Mouse (Mus musculus) heart, embryonic 14.5 days (tissue): Measurements from ENCODE around the gene Zfp787. TPM values are rescaled to one million over a fixed set of nuclear protein-coding genes. Genes with fewer than 3 reads are reported as not detected.
"Not testable (repeated sequence)": the region's sequence is repeated elsewhere in the genome, so short reads cannot be mapped to it uniquely, and the experiment has no call there.

Experiments used
- ATAC-seq: fragments of 200-750 bp; cut with Nextera tagmentation; 2 replicates; pipeline ENCODE4 v1.8.0; 2017; ENCODE audit warnings: low read depth, moderate TSS enrichment; ENCODE audit not compliant: insufficient number of reproducible peaks, insufficient read depth, low FRiP score
- H3K27ac ChIP-seq, 2 experiments: fragments of 200-500 bp in 1 of 2; fragments of 300-500 bp in 1 of 2; sonication (generic) in 1 of 2; replicated peaks in 1 of 2; 2 replicates each; pipeline ENCODE4 v1.5.1; 2012 to 2014; ENCODE audit warnings: low read depth in 2 of 2, low read length in 2 of 2, control low read depth in 1 of 2, mild to moderate bottlenecking in 1 of 2, mixed read lengths in 1 of 2; ENCODE audit not compliant: control insufficient read depth in 1 of 2, insufficient read depth in 1 of 2
- H3K27me3 ChIP-seq: fragments of 300-500 bp; sonication (generic); 2 replicates; pipeline ENCODE4 v1.6.1; 2014; ENCODE audit warnings: mild to moderate bottlenecking, low read length, control low read depth; ENCODE audit not compliant: control insufficient read depth, insufficient read depth
- H3K36me3 ChIP-seq: fragments of 300-500 bp; sonication (generic); 2 replicates; pipeline ENCODE4 v1.6.1; 2014; ENCODE audit warnings: mild to moderate bottlenecking, control low read depth, low read length, mixed read lengths; ENCODE audit not compliant: control insufficient read depth, insufficient read depth
- H3K4me1 ChIP-seq, 2 experiments: fragments of 200-500 bp in 1 of 2; fragments of 300-500 bp in 1 of 2; sonication (generic) in 1 of 2; 2 replicates each; pipeline ENCODE4 v1.6.1; 2012 to 2014; ENCODE audit warnings: low read length in 2 of 2, control low read depth in 1 of 2, mixed read lengths in 1 of 2; ENCODE audit not compliant: control insufficient read depth in 2 of 2, insufficient read depth in 2 of 2
- H3K4me2 ChIP-seq: fragments of 300-500 bp; sonication (generic); 2 replicates; pipeline ENCODE4 v1.6.1; 2014; ENCODE audit warnings: mild to moderate bottlenecking, low read length
- H3K4me3 ChIP-seq, 2 experiments: fragments of 200-500 bp in 1 of 2; fragments of 300-500 bp in 1 of 2; sonication (generic) in 1 of 2; 2 replicates each; pipeline ENCODE4 v1.5.1; 2012 to 2014; ENCODE audit warnings: low read length in 2 of 2, mild to moderate bottlenecking in 2 of 2, control low read depth in 1 of 2, low read depth in 1 of 2, moderate library complexity in 1 of 2; ENCODE audit not compliant: control insufficient read depth in 1 of 2, insufficient read depth in 1 of 2
- H3K9ac ChIP-seq: fragments of 300-500 bp; sonication (generic); 2 replicates; pipeline ENCODE4 v1.6.1; 2014; ENCODE audit warnings: mild to moderate bottlenecking, low read length
- H3K9me3 ChIP-seq: fragments of 300-500 bp; sonication (generic); 2 replicates; pipeline ENCODE4 v1.6.1; 2016; ENCODE audit warnings: low read length, control low read depth; ENCODE audit not compliant: control insufficient read depth
- WGBS: fragments of 180-500 bp; shearing (Covaris S2); extraction: QIAGEN DNeasy Blood & Tissue Kit; methylation state at CpG from one replicate; pipeline ENCODE4 v1.1.7; 2014; 5-methylcytosine and 5-hydroxymethylcytosine counted together
- polyA plus RNA-seq: library from polyadenylated mRNA; unstranded; fragments of >200 nt; fragmentation: Nextera tagmentation; extraction: Ambion mirVana; gene quantifications from 2 replicates; pipeline ENCODE4 v1.2.1, GENCODE M21; 2014

Gene Zfp787
- polyA plus RNA-seq, 1 experiment from 2014 or later = 11.8 TPM

- peaks cover 46% of the 10 kb centered on the region for H3K36me3 ChIP-seq
- peaks cover 10 to 17% of the 10 kb centered on the region in 2 experiments for H3K4me1 ChIP-seq
- no peaks in the 10 kb centered on the region for H3K27me3 ChIP-seq
- H3K27ac ChIP-seq = no peak overlapping the region
- no peak overlapping the region for H3K4me3 ChIP-seq
- 93% methylated on average over 2 of the region's 2 CpGs for WGBS
- no peak for ATAC-seq
- H3K9me3 ChIP-seq = no peaks in the 10 kb centered on the region
- H3K9ac ChIP-seq = no peak overlapping the region
- no peak overlapping the region for H3K4me2 ChIP-seq
Observed at GRCm38 (mm10) chr7:6186176-6186575, 30.4 kb upstream of the Zfp787 start.

GRCm38 (mm10) chr7:6185391-6185790 lies 29.6 kb upstream of the Zfp787 start:
- Histone ChIP-seq H3K27me3 (no peaks in the 10 kb centered on the region), H3K4me3 (no peak overlapping the region), H3K4me2 (no peak overlapping the region), H3K27ac (peak overlapping the region in 1 of 2 experiments; percentile 78; a peak in 2 of 4 replicates), H3K9ac (no peak overlapping the region), H3K4me1 (peaks cover 10 to 17% of the 10 kb centered on the region in 2 experiments), H3K9me3 (no peaks in the 10 kb centered on the region), H3K36me3 (peaks cover 46% of the 10 kb centered on the region)
- ATAC-seq = no peak
- 53% methylated on average over 1 of the region's 1 CpGs for WGBS

- peaks cover 41% of the 10 kb centered on the region for H3K36me3 ChIP-seq
Observed at GRCm38 (mm10) chr7:6184521-6184920, 28.7 kb upstream of the Zfp787 start.

GRCm38 (mm10) chr7:6183802-6184201 lies 28.0 kb upstream of the Zfp787 start:
- H3K4me3 ChIP-seq = no peak overlapping the region
- H3K4me1 ChIP-seq = peaks cover 12 to 21% of the 10 kb centered on the region in 2 experiments
- WGBS = 94% methylated on average over 19 of the region's 19 CpGs
- peaks cover 37% of the 10 kb centered on the region for H3K36me3 ChIP-seq
- peak overlapping the region in 1 of 2 experiments; percentile 78; a peak in 2 of 4 replicates for H3K27ac ChIP-seq
- no peak overlapping the region for H3K4me2 ChIP-seq
- no peaks in the 10 kb centered on the region for H3K27me3 ChIP-seq
- no peak overlapping the region for H3K9ac ChIP-seq
- ATAC-seq = 0 out of 2 replicates have a peak, but pooled peaks have one; percentile 35
- no peaks in the 10 kb centered on the region for H3K9me3 ChIP-seq

More at GRCm38 (mm10) chr7:6184521-6184920, 28.7 kb upstream of the Zfp787 start:
- peak; percentile 31; the same call in 1 of the 2 replicates for ATAC-seq
- 41% methylated on average over 8 of the region's 8 CpGs for WGBS
- Histone ChIP-seq H3K4me1 (peaks cover 10 to 17% of the 10 kb centered on the region in 2 experiments), H3K9me3 (no peaks in the 10 kb centered on the region), H3K27ac (peak overlapping the region; percentile 77 to 78), H3K9ac (no peak overlapping the region), H3K4me2 (0 out of 2 replicates have a peak overlapping the region, but pooled peaks have one; percentile 9), H3K27me3 (no peaks in the 10 kb centered on the region), H3K4me3 (no peak overlapping the region)

- peaks cover 12 to 21% of the 10 kb centered on the region in 2 experiments for H3K4me1 ChIP-seq
- peaks cover 29% of the 10 kb centered on the region for H3K36me3 ChIP-seq
- H3K27ac ChIP-seq = no peak overlapping the region
- no peak for ATAC-seq
- no peak overlapping the region for H3K4me3 ChIP-seq
- no peak overlapping the region for H3K9ac ChIP-seq
- H3K4me2 ChIP-seq = no peak overlapping the region
- no peaks in the 10 kb centered on the region for H3K9me3 ChIP-seq
- no peaks in the 10 kb centered on the region for H3K27me3 ChIP-seq
Observed at GRCm38 (mm10) chr7:6182882-6183281, 27.1 kb upstream of the Zfp787 start.

- ATAC-seq = no peak
- H3K9ac ChIP-seq = no peak overlapping the region
- no peak overlapping the region for H3K4me3 ChIP-seq
- peaks cover 5 to 15% of the 10 kb centered on the region in 2 experiments; a peak in 3 of 4 replicates for H3K4me1 ChIP-seq
- no peak overlapping the region for H3K4me2 ChIP-seq
- no peak overlapping the region for H3K27ac ChIP-seq
- H3K36me3 ChIP-seq = peaks cover 18% of the 10 kb centered on the region
- H3K9me3 ChIP-seq = no peaks in the 10 kb centered on the region
- H3K27me3 ChIP-seq = no peaks in the 10 kb centered on the region
Observed at GRCm38 (mm10) chr7:6179013-6179412, 23.2 kb upstream of the Zfp787 start.

GRCm38 (mm10) chr7:6174365-6174987 lies 18.7 kb upstream of the Zfp787 start:
- H3K4me1 ChIP-seq = peaks cover 5 to 23% of the 10 kb centered on the region in 2 experiments
- not testable (repeated sequence) for H3K4me2 ChIP-seq, H3K4me3 ChIP-seq, H3K27me3 ChIP-seq, ATAC-seq, H3K9me3 ChIP-seq, H3K9ac ChIP-seq
- 73% methylated on average over 9 of the region's 9 CpGs for WGBS
- peaks cover 14% of the 10 kb centered on the region for H3K36me3 ChIP-seq
- peak overlapping the region in 1 of 2 experiments; percentile 28; a peak in 1 of 4 replicates for H3K27ac ChIP-seq

- H3K9me3 ChIP-seq = no peaks in the 10 kb centered on the region
- peaks cover 11% of the 10 kb centered on the region for H3K36me3 ChIP-seq
- no peak overlapping the region for H3K27ac ChIP-seq
- peaks cover 4 to 20% of the 10 kb centered on the region in 2 experiments for H3K4me1 ChIP-seq
- H3K4me2 ChIP-seq = no peak overlapping the region
- WGBS = 91% methylated on average over 8 of the region's 8 CpGs
- ATAC-seq = no peak
- no peak overlapping the region for H3K9ac ChIP-seq
- no peaks in the 10 kb centered on the region for H3K27me3 ChIP-seq
- no peak overlapping the region for H3K4me3 ChIP-seq
Observed at GRCm38 (mm10) chr7:6173872-6174271, 18.1 kb upstream of the Zfp787 start.
